Mouse (Mus musculus): ENCODE results near the gene Carmil1.

- TF ChIP-seq GATA1 (IDR thresholded peaks at IDR 0.05; ENCODE audit: borderline replicate concordance, low read length) (no peak), FLI1 (IDR thresholded peaks at IDR 0.05; ENCODE audit: low read length) (no peak)
Observed at GRCm38 (mm10) chr13:24135282-24136230, 145.0 kb downstream of the Carmil1 start.
